Mouse (Mus musculus) olfactory bulb, adult 2 months (tissue): Measurements from ENCODE around the gene Zrsr2. TPM values are rescaled to one million over a fixed set of nuclear protein-coding genes. Genes with fewer than 3 reads are reported as not detected.

Source experiments
- H3K27ac ChIP-seq: fragments of 200-500 bp; 2 replicates; pipeline ENCODE4 v1.5.1; 2012; ENCODE audit warnings: low read depth, low read length; ENCODE audit not compliant: insufficient read depth
- H3K4me1 ChIP-seq: fragments of 200-500 bp; 2 replicates; pipeline ENCODE4 v1.6.1; 2012; ENCODE audit warnings: low read length; ENCODE audit not compliant: control insufficient read depth, insufficient read depth
- H3K4me3 ChIP-seq: fragments of 200-500 bp; 2 replicates; pipeline ENCODE4 v1.5.1; 2012; ENCODE audit warnings: mild to moderate bottlenecking, low read depth, low read length, moderate library complexity; ENCODE audit not compliant: insufficient read depth
- CTCF ChIP-seq: fragments of 200-500 bp; IDR thresholded peaks from 2 replicates; pipeline ENCODE4 v1.5.1; 2012; ENCODE audit warnings: low read depth, mild to moderate bottlenecking, low read length, moderate library complexity; ENCODE audit not compliant: insufficient read depth
- POLR2A ChIP-seq: fragments of 200-500 bp; IDR thresholded peaks from 2 replicates; pipeline ENCODE4 v1.6.1; 2012; ENCODE audit warnings: mild to moderate bottlenecking, low read depth, low read length, moderate library complexity; ENCODE audit not compliant: insufficient read depth
- WGBS: fragments of 180-500 bp; shearing (Covaris S2); methylation state at CpG from one replicate; pipeline ENCODE4 v1.1.7; 2018; 5-methylcytosine and 5-hydroxymethylcytosine counted together
- polyA plus RNA-seq: library from polyadenylated mRNA; stranded (reverse); fragments of >200 nt; gene quantifications from 2 replicates; pipeline ENCODE4 v1.2.4, GENCODE M21; 2012; ENCODE audit warnings: low replicate concordance; ENCODE audit not compliant: missing spikeins, insufficient read depth, insufficient read length

Gene Zrsr2
- polyA plus RNA-seq, 1 experiment, result not detected

GRCm38 (mm10) chrX:163951618-163952017 is 6.8 kb downstream of the Zrsr2 start:
- Histone ChIP-seq H3K27ac (no peak overlapping the region), H3K4me3 (no peak overlapping the region), H3K4me1 (no peaks in the 10 kb centered on the region)
- TF ChIP-seq POLR2A, result no peak
- TF ChIP-seq CTCF, result no peak
- WGBS, result 80% methylated on average over 1 of the region's 1 CpGs

GRCm38 (mm10) chrX:163944381-163944780 is 14.1 kb downstream of the Zrsr2 start:
- 73% methylated on average over 3 of the region's 3 CpGs for WGBS

GRCm38 (mm10) chrX:163938587-163938986 is 19.9 kb downstream of the Zrsr2 start:
- 44% methylated on average over 6 of the region's 6 CpGs for WGBS
- no peaks in the 10 kb centered on the region for H3K4me1 ChIP-seq
- H3K27ac ChIP-seq, result 0 out of 2 replicates have a peak overlapping the region, but pooled peaks have one; percentile 13
- no peak overlapping the region for H3K4me3 ChIP-seq
- TF ChIP-seq POLR2A (no peak), CTCF (no peak)

More at GRCm38 (mm10) chrX:163944381-163944780, 14.1 kb downstream of the Zrsr2 start:
- Histone ChIP-seq H3K4me3 (no peak overlapping the region), H3K27ac (no peak overlapping the region), H3K4me1 (no peaks in the 10 kb centered on the region)
- TF ChIP-seq POLR2A (no peak), CTCF (no peak)

GRCm38 (mm10) chrX:163934731-163935130 is 23.7 kb downstream of the Zrsr2 start:
- no peak overlapping the region for H3K27ac ChIP-seq
- 87% methylated on average over 8 of the region's 8 CpGs for WGBS
- TF ChIP-seq POLR2A (no peak), CTCF (no peak)
- no peaks in the 10 kb centered on the region for H3K4me1 ChIP-seq
- H3K4me3 ChIP-seq, result no peak overlapping the region

GRCm38 (mm10) chrX:163929550-163929949 is 28.9 kb downstream of the Zrsr2 start:
- TF ChIP-seq CTCF, result no peak
- TF ChIP-seq POLR2A, result no peak
- Histone ChIP-seq H3K27ac (no peak overlapping the region), H3K4me3 (no peak overlapping the region), H3K4me1 (no peaks in the 10 kb centered on the region)

GRCm38 (mm10) chrX:163912791-163913190 is 45.7 kb downstream of the Zrsr2 start:
- Histone ChIP-seq H3K4me1 (no peaks in the 10 kb centered on the region), H3K27ac (no peak overlapping the region), H3K4me3 (no peak overlapping the region)
- TF ChIP-seq POLR2A, result no peak
- TF ChIP-seq CTCF, result no peak

- TF ChIP-seq CTCF (no peak), POLR2A (no peak)
- no peak overlapping the region for H3K27ac ChIP-seq
- H3K4me3 ChIP-seq, result peak overlapping the region; percentile 85
- H3K4me1 ChIP-seq, result no peaks in the 10 kb centered on the region
- 20% methylated on average over 34 of the region's 34 CpGs for WGBS
These were observed 49.1 kb downstream of the Zrsr2 start for GRCm38 (mm10) chrX:163909381-163909780.

GRCm38 (mm10) chrX:163908337-163909250 is 49.9 kb downstream of the Zrsr2 start, which contains the start of gene Ap1s2:
Gene Ap1s2 (plus strand): TSS chrX:163909017.
- Histone ChIP-seq H3K4me1 (no peaks in the 10 kb centered on the region), H3K4me3 (peak within 1 kb of the TSS; percentile 85), H3K27ac (peak within 1 kb of the TSS; percentile 90)
- peak; percentile 73 for TF ChIP-seq POLR2A
- TF ChIP-seq CTCF, result no peak
- 20% methylated on average over 76 of the region's 80 CpGs for WGBS

- 20% methylated on average over 8 of the region's 8 CpGs for WGBS
- no peak for TF ChIP-seq CTCF
- no peak for TF ChIP-seq POLR2A
- no peaks in the 10 kb centered on the region for H3K4me1 ChIP-seq
- H3K27ac ChIP-seq, result peak overlapping the region; percentile 90
- peak overlapping the region; percentile 76 for H3K4me3 ChIP-seq
These were observed 50.5 kb downstream of the Zrsr2 start for GRCm38 (mm10) chrX:163908003-163908336.
